Mouse (Mus musculus) thymus, postnatal 25 days (tissue): ENCODE results near the gene St6galnac3.

Experiments used
- DNase-seq: peaks from one replicate; pipeline ENCODE4 v3.0.0; 2022

St6galnac3 gene

GRCm38 (mm10) chr3:153334152-153334825 is 390.7 kb downstream of the St6galnac3 start:
- no peak for DNase-seq

DNA sequence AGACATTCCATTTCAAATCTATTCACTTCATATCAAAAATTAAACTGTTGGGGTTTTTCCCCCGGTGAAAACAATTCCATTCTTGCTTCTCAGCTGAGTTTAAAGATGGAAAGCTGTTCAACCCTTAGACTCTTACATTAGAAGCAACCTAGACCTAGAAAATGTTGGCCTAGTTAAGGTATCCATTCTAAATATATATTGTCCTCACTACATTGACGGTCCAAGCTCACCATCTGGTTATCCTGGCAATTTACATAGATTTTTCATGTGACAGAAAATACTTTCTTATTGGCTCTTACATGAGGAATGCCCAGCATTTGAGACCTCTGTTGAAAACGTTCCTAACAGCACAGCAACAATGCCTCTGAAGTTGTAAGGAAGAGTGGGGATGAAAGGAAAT is 400.7 kb downstream of the St6galnac3 start:
- DNase-seq: no peak

- DNase-seq: no peak
Measured at GRCm38 (mm10) chr3:153323446-153323845, 401.5 kb downstream of the St6galnac3 start.

DNA sequence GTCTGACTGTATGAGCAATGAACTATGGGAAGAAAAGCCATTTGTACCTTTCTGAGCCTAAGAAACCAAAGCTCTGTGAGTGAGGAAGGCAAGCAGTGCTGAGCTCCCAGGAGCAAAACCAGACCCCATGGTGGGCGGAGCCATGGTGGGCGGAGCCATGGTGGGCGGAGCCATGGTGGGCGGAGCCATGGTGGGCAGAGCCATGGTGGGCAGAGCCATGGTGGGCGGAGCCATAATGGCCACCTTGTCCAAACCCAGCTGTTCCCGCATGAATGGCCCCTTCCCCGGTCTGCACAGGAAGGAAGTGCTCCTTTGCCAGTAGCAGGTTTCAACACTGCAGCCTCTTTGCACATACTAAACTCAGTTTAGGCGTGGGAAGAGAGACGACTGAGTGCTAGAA is 411.4 kb downstream of the St6galnac3 start:
- no peak for DNase-seq

- no peak for DNase-seq
Measured at GRCm38 (mm10) chr3:153313167-153313566, 411.8 kb downstream of the St6galnac3 start.

DNA sequence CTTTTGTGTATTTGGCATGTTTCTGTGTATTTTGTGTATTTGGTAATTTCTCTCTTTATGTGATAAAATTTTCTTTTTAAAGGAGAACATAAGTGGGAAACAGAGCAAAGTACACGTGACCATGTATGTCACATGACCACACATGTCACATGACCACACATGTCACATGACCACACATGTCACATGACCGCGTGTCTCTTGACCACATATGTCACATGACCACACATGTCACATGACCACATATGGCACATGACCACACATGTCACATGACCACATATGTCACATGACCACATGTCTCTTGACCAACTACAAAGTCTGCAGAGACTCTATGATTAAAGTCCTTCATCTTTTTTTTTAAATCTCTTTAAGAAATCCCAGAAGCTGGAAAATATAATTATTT is 413.0 kb downstream of the St6galnac3 start:
- DNase-seq: no peak

DNA sequence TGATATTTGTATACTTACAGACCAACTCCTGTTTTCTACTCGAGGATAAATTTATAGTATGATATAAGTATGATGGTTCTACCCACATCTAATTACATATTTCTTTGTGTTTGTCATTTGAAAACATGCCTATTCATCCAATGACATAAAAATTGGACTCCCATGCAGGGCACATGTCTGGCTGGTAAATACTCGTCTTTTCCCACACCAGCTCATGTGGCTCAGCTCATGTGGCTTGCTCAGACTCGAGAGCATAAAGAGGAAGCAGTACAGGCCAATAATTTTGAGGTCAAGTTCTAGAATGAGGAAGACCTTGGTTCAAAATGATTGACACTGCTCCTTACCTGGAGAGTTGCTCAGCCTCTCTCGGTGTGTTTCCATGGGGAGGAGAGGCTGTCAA is 416.6 kb downstream of the St6galnac3 start:
- no peak for DNase-seq

- DNase-seq: no peak
Measured at GRCm38 (mm10) chr3:153305153-153305552, 419.8 kb downstream of the St6galnac3 start.

DNA sequence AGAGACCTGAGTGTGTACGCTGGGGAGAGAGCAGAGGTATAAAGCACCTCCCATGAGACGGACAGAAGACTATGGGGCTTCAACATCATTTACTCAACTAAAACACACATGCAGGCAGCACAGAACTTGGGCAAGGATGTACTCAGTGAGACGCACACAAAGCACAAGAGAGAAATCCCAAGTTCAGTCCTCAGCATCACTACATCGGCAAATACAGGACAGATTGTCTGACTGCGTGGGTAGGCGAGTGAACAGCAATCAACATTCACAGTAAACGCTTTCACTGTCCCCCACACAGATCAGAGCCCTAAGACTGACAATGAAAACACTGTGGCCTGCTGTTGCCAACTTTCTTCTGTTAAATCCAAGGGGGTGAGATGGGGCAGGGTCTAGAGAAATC is 422.6 kb downstream of the St6galnac3 start:
- DNase-seq: no peak

- DNase-seq: no peak
Measured at GRCm38 (mm10) chr3:153296375-153297068, 428.5 kb downstream of the St6galnac3 start.

- DNase-seq: no peak
Measured at GRCm38 (mm10) chr3:153292853-153293252, 432.1 kb downstream of the St6galnac3 start.

DNA sequence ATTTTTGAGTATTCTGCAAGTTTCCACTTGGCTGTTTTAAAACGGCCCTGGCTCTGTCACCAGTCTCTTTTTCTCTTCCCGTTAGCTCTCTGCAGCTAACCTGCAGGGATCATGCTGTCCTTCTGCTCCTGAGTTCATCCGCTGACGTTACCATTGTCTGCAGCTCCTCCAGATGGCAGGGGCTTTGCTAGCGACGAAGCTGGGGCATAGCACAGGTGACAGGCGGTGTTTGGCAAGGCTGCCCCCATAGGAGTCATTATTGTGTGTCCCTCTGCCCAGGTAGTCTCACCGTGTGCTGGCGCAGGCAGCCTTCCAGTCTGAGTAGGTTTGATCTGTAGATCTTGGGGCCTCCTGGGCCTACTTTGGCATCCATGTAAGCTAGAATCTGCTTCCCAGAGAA is 432.6 kb downstream of the St6galnac3 start:
- no peak for DNase-seq

GRCm38 (mm10) chr3:153291406-153292045 is 433.4 kb downstream of the St6galnac3 start:
- DNase-seq: no peak

DNA sequence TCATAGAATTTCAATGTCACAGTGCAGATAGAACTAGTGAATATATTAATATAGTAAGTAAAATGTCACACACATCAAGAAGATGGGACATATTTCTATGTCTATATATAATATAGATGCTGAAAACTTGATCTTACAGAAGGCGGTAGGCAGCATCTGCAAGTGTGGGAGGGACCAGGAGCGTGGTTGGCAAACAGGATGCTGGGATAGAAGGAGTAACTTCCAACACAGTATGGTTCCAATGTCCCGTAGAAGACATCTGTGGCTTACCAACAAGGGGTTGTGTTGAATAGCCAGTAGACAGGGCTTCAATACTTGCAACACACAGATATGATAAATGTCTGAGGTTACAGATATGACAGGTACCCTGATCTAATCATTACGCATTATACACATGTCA is 435.0 kb downstream of the St6galnac3 start:
- no peak for DNase-seq

- no peak for DNase-seq
Measured at GRCm38 (mm10) chr3:153287564-153287963, 437.4 kb downstream of the St6galnac3 start.

- DNase-seq: no peak
Measured at GRCm38 (mm10) chr3:153287081-153287480, 437.9 kb downstream of the St6galnac3 start.

GRCm38 (mm10) chr3:153282123-153282765 is 442.7 kb downstream of the St6galnac3 start:
- no peak for DNase-seq

GRCm38 (mm10) chr3:153278249-153278648 is 446.7 kb downstream of the St6galnac3 start:
- DNase-seq: no peak

DNA sequence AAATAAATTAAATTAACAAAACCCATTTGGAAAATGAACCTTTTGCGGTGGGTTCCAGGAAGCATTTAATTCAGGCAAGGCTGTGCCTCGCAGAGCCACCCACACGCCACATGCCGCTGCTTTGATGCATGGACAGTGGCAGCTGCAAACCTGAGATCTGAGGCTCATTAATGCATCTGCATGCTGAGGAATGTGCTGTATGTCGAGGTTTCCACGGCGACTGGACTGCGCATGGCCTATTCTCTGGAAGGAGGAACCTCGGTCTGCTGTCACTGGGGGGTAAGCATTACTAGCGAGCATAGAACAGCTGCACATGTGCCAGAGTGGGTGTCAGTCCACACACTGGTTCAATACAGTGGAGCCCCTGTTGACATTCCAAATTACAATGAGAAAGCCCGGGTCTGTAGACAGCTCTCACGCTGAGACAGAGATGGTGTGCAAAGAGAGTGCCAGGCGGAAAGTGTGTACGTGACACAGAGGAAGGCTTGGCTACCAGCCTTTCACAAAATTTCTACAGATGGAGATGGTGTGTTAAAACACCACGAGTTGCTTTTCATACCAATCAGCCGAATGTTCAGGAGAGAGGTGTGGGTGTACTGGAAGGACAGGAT is 447.5 kb downstream of the St6galnac3 start:
- DNase-seq: no peak

DNA sequence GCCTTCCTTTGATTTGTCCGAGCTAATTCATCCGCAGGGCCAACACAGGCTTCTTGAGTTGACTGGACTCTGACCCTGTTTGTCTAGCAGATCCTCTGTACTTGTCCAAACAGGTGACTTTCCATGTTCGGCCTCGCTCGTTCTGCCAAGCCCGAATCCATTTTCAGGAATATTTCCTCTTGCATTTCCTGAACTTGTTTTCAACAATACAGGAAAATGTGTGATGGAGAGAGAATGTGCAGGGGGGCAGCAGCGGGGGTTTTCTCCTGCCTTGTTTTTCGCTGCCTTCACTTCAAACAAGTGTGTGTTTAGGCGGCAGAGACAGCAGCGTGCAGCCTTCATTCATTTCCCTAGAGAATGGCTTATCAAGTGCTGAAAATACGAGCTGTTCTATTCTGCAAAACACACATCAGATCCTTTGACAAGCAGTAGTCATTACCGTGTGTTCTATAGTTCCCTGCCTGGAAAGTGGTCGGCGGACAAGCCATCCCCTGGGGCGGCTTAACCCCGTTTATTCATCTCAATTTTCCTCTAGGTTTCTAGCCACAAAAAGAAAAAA is 448.1 kb downstream of the St6galnac3 start:
- DNase-seq: no peak

- DNase-seq: no peak
Measured at GRCm38 (mm10) chr3:153276101-153276829, 448.7 kb downstream of the St6galnac3 start.

DNA sequence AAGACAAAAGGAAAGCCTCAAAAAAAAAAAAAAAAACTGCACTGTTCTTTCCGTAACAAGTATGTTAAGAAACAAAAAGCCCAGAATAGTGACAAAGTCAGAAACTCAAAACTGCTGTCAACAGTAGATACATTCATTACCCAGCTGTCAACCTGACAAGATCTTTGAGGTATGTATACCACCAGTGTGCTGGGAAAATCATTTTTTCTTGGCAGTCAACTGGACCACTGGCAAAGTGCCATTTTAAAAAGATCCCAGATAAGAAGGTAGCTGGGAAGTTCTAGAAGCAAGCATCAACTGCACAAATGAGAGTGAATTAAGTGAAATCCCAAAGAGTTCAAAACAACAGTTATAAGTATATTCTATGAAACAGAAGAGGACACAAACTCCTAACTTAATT is 452.7 kb downstream of the St6galnac3 start:
- DNase-seq: no peak
